Mouse (Mus musculus) spleen, embryonic (tissue): ENCODE data around the gene Cep55.

Source experiments
- CTCF ChIA-PET: fragments of 350-600 bp; sonication (Branson Sonifier 250); formaldehyde crosslinking; loops from one replicate; lab custom pipeline; 2022; lab: Charles Lee

The Cep55 gene

DNA sequence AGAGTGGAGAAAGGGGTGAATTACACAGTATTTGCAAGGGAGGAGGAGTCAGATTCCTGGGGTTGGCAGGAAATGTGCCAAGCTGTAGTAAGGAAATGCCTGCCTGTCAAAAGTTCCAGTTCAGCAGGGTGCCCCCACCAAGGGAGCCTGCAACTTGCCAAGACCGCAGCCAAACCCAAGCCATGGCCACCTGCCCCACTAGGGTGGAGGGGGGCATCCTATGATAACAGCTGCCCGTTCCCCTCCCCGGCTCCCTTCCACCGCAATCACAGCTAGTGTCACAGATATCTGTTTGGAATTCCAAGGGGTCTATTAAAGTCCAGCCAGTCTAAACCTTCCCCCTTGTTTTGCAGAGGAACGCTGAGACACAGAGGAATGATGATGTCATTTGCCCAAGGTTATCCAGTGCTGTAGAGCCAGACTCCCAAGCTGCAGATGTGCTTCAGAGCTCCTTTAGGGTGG, 12.5 kb upstream of the Cep55 start:
- CTCF ChIA-PET, result interaction anchor here (1.6 kb wide), 1 partner anchor 86 kb away, joined by 6 read pairs; no protein-coding TSS in a partner anchor

DNA sequence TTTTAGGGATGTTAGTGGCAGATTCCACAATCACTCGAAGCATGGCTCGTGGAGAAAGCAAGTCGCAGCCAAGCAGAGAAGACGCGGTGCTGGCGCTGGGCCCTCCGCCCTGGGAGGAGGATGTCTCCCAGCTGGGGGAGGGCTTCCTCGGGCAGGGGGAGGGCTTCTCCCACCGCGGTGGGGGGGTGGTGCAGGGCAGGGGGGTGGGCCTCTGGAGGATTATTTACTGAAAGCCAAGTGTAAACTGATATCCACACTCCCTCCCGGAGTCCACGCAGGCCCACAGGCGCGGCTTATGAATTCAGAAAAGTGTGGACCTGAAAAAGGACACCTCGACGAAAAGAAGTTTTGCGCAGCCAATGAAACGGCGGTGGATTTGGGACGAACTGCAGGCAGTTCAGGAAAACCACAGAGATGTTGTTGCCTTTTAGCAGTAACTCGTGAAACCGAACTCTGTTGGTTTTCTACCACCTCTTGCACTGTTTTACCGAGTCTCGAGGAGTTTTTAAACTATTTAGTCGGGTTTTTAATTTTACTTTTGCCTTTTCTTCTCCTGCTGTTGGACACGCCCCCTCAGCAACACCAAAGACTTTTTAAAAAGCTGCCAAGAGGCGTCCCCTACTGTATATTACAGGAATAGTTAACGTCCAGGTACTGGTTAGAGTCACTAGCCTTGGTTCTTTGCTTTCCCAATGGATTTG, 11.4 kb upstream of the Cep55 start, which contains the start of gene Myof:
TSS of gene Myof (minus strand) at position 297 of the 701 bp plus-strand sequence.
- CTCF ChIA-PET, result interaction anchor here (1.0 kb wide), 1 partner anchor 87 kb away, joined by 3 read pairs; no protein-coding TSS in a partner anchor

DNA sequence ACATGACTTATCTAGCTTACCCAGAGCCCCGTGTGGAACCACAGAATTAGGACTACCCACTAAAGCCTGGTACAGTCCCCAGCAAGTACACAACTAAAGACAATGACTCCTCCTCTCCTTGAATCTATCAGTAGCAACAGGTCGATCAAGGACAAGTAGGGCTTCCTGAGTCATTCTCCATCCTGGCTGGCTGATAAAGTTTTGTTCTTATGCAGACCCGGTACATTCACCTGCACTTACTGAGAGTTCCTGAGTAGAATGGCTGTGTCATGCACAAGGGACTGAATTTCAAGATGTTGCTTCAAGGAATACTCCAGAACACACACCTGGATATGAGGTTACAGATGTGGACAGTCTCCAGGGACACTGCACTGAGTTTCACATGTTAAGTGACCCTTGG, 9.6 kb upstream of the Cep55 start:
- CTCF ChIA-PET, result no interaction called here

DNA sequence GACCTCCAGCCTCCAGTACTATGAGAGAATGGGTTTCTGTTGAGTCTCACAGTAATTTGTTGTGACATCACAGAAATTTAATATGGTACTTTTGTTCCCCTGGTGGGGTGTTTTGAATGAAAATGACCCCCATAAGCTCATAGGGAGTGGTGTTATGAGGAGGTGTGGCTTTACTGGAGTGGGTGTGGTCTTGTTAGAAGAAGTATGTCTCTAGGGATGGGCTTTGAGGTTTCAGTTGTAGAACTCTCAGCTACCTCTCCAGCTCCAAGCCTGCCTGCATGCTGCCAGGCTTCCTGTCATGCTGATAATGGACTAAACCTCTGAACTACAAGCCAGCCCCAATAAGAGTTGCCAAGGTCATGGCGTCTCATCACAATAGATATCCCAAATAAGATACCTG, 5.1 kb upstream of the Cep55 start:
- CTCF ChIA-PET, result interaction anchor here (1.2 kb wide), 1 partner anchor 22 kb away, joined by 3 read pairs; no protein-coding TSS in a partner anchor

DNA sequence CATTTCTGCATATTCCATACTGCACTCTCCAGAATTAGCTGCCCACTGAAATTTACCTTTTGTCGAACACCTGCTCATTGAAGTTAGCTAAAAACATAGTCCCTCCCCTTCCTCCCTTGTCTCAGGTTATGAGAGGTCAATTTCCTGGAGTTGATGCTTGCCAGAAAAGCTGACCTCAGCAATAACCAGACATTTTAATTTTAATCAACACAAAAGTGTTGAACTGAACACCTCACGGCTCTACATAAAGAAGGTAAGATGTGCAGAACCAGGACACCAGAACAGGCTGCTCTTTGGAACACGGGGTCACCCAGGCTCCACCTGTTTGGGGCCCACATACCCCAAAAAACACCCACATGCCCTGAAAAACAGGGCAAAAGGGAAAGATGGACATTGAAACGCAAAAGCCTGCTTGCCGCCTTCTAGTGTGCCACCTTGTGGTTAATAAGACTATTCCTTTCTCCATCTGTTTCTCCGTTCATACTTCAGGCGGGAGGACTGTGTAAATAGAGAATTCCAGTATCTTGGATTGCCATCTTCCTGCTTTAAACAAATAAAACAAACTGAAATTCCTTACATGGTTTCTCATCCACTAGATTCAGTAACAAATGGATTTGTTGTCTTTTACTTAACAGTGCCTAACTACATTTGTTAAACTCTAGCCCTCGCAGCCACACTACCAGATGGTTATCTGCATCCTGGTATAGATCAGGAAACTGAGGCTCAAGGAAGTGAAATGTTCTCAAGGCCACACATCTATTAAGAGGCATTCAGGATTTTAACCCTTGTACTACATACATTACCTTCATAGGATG, 1.4 kb upstream of the Cep55 start:
- CTCF ChIA-PET, result no interaction called here

DNA sequence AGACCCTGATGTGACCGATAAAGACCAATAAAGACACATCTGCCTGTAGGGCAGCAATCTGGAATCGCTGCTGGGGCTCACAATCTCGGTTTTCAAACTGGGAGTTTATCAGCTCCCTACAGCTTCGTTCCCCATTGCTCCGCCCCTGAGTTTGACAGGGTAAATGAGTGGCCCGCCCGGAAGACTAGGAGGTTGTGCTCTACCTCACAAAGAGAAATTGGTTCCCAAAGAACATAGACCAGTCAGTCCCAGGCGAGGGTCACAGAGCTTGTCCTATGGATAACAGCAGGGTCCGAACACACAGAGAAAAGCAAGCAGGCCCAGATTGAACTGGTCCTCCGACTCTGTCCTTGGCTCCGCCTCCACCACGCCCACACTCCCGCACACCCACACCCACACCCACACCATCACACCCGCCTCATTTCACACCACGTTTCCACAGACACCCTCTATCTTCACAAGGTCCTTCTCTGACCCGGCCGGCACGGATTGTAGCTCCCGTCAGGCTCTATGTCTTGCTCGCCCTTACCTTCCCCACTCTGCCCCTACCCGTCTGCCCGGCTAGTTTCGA, 577 bp upstream of the Cep55 start:
- CTCF ChIA-PET, result interaction anchor here (0.6 kb wide), 2 partner anchors 14 to 1144 kb away, joined by 3 to 4 read pairs; no protein-coding TSS in a partner anchor

DNA sequence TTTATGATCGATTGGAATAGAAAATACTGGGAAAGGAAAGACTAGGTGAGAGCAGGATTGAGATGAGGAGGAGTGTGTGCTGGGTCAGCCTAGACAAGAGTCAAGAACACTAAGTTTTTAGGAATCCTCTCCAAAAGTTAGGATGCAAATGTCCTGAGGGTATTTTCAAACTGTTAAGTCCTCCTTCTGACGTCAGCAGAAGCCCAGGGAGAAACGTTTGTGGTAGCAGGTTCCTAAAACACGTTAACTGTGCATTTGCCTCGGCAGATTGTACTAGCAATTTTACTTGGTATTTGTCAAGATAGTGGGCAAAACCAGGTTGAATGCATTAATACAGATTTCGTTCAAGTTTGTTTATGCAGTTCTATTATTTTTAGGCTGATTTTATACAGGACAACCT, 987 bp downstream of the Cep55 start:
- CTCF ChIA-PET, result no interaction called here

DNA sequence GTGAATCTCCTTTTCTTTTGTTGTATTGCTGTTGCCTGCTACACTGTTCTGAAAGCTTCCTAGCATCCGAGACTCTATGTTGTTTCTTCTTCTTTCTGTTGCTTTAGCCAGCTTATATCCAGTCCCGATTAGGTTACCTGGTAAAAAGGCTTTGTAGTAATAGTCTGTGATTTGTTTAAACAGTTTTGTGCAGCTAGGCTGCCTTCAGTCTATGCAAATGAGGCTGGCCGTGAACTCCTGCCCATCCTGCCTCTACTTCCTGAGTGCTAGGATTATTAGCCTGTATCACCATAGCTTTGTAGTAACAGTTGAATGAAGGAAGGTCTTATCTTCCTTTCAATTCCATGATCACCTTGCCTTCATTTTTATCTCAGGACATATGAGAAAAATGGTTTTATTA, 1.5 kb downstream of the Cep55 start:
- CTCF ChIA-PET, result no interaction called here

DNA sequence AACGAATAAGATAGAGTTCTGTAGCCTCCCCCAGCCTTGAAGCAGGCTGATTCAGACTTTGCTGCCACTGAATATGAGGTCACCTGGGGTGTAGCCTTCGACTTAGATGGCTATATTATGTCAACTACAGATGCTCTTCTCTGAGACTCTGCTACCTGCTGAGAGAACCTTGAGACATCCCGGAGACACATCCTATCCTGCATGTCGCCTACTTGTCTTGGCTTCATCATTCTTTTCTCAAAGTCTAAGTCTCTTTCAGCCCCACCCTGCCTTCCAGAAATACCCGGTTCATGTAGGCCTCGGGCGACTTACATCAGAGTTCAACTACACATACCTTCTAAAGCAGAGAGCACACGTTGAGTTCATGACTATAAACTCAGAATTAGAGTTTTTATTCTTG, 2.1 kb downstream of the Cep55 start:
- CTCF ChIA-PET, result no interaction called here

DNA sequence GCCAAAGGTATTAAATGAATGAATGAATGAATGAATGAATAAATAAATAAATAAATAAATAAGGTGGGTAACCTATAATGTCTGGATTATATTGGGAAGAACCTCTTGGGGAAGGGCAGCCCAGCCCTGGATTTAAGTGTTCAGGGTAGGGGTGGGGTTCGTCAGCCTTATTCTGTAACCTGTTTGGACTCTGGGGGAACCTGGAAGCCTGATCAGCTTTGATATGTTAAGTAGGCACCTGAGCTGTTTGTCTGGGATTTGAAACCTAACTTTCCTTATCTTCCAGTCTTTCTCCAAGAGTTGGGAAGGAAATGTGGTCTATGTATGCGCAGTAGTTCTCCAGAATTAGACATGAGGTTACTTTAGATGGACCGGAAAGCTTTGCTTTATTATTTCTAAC, 8.4 kb downstream of the Cep55 start:
- CTCF ChIA-PET, result no interaction called here

DNA sequence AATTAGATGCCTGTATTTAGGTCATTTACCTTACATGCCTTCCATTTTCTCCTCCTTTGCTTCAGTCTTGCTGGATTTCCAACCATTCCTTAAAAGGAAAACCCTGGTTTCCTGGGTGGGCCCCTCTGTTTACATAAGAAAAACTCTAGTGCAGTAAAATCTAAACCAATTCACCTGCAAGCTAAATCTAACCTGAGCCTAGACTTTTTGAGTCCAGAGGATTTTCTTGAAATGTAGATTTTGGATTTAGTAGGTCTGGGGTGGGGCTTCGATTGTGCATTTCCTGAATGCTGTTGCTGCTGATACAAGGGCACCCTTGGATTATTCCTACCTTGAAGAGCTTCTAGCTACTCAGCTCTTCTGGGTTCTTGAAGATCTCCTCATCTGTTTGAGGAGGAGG, 9.2 kb downstream of the Cep55 start:
- CTCF ChIA-PET, result no interaction called here

DNA sequence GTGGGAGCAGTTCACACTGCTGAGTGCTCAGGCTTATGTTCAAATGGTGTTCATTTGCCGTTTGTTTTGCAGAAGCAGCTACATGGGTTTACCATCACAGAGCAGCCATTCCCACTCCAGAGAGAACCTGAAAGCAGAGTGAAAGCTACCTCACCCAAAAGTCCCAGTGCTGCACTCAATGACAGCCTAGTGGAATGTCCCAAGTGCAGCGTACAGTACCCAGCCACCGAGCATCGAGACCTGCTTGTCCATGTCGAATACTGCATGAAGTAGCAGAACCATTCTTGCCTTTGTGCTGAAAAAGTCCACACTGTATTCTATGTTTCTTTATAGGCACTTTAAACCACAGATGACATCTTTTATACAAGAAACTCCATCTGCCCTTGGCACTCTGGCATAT, 18.4 kb downstream of the Cep55 start:
- CTCF ChIA-PET, result interaction anchor here (0.7 kb wide), 1 partner anchor 126 kb away, joined by 3 read pairs; no protein-coding TSS in a partner anchor

DNA sequence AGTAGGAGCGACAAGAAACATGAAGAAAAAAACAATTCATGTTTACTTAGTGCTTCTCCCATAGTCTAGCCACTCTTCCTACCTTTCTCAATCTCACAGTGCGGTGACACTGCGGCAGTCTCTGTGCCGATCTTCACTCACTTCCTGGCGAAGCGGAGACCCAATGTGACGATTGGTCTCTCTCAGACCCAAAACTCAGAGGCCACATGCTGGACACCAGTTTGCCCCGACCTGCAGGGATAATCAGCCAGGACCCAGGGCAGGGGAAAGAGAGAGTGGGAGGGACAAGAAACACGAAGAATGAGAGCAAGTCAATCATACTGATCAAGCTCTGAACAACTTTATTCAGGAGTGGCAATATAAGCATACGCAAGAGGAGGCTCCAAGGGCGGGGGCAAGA, 20.2 kb downstream of the Cep55 start:
- CTCF ChIA-PET, result no interaction called here

DNA sequence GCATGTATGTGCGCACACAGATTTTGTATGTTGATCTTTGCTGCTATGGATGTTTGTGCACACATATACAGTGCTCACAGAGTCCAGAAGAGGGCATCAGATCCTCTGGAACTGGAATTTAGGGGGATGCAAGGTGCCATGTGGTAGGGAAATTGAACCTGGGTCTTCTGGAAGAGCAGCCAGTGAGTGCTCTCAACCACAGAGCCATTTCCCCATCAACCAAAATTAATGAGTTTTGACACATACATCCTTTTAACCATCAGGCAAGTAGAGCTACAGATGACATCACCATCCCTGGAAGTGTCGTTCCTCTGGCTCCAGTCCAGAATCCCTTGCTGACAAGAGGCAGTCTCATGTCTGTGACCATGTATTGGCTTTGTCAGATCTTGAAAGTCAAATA, 21.4 kb downstream of the Cep55 start:
- CTCF ChIA-PET, result no interaction called here

DNA sequence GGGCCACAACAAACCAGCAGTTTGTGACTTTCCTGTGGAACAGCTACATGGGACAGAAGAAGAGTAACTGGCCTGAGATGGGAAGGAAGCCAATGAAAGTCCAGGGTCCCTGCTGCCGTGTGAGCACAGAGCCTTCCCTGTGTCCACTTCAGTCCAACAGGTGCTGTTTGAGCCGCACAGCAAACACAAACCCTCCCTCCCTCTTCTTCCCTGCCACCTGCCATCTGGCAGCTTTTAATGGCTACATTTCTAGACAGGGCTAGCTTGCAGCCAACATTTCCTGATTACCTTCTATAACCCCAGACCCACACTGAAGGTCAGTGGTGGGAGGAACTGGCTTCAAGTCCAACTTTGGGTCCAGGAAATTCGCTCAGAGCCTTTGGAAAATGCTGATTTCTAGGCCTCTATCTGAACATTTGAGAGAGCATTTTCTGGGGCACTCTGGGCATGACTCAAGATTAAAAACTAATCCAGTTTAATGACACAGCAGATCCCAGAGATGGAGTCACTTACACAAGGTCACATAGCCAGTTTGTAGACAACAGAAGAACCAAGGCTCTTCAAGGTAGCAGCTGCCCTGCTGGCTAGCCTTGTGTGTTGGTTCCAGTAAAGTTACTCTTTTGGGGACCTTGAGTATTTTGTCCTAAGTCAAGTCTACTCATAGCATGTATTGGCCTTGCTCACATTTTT, 23.2 kb downstream of the Cep55 start:
- CTCF ChIA-PET, result no interaction called here

DNA sequence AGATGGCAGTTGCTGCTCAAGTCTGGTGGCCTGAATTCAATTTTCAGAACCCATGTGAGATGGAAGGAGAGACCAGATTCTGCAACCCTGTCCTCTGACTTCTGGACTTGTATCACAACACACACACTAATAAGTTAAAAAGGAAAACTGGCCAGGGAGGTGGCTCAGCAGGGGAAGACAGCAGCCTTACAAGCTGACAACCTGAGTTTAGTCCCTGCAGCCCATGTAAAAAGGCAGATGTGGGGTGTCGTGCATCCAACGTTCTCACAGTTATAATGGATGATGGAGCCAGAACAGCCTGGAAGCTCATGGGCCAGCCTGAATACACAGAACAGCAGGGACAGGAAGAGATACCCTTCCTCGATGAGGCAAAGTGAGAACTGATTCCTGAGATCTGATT, 26.6 kb downstream of the Cep55 start:
- CTCF ChIA-PET, result no interaction called here

DNA sequence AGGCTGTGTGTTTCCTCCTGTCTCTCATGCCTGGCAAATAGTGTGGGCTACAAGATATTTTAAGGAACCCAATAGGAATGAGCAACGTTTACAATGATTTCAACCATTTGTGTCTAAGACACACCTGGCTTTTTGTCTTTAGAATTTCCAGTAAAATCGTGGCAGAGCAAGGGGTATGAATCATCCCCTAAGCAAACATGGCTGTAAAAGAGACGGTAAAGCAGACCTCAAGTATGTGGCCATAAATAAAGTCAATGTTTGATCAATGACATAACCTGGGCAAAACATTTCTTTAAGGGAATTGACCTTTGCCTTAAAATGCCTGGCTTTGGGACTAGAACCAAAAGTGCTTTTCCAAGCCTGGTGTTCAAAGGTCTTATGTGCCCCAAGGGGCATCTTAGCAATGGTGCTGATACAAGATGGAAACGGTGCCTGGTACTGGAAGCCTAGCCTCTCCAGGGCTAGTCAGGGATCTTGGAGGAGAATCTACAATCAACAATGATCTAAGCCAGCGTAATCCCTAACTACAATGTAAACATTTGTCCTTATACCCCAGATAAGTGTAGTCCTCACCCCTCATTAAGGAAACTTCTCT, 28.2 kb downstream of the Cep55 start:
- CTCF ChIA-PET, result no interaction called here

DNA sequence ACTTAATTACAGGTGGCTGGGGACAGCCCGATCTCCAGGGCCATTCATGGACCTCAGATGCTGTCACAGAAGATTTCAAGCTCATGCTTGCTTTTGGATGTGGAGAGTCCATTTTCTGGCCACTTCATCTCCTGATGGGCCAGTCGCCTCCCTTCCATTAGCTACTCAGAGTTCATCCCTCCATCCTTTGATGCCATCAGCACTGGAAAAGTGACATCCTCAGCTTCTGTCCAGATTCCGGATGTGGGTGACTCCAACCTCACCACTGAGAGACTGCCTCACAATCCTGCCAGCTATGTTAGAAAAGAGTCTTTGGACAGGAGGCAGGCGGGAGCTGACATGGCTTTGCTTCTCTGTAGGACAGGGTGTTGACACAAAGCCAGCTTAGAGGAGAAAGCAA, 31.0 kb downstream of the Cep55 start:
- CTCF ChIA-PET, result no interaction called here

DNA sequence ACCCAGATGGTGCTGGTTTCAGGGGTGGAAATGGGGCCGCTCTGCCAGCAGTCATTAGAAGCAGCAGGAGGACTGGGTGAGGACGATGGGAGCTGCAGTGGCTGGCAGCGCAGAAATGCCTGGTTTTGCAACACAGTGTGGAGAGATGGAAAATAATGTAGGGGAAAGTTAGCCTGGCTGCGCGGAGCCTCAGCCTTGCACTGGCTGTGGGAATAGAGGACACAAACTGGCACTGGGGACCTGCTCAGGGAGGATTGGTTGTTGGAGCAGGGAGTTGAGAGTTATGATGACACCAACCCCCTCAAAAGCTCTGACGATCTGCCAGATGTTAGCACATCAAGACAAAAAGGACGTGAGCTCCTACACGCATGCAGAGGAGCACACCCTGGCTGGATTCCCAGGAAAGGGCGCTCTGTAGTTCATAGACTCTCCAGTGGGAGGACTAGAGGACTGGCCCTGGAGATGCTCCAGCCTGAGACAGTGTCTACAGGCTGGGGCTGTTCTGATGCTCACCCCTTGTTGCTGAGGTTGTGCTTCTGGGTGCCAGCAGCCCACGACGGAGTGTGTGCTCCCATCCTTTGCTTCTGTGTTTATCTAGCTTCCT, 32.2 kb downstream of the Cep55 start:
- CTCF ChIA-PET, result no interaction called here

DNA sequence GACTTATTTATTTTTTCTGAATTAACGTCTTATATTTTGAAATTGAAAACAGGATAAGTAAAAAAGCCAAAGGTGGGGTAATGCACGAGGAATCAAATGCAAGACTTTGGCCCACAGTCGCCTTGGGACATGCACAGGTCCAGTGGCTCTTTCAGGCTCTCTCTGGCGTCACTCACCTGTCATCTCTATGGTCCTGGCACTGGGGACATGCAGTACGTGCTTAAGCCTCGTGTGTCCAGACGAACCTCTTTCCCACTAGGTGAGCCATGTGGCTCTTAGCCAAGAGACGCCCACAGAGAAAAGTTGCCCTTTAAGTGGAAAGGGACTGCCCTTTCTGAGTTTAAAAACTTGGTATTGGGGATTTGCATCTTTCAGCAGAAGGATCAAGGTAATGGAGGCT, 34.5 kb downstream of the Cep55 start:
- CTCF ChIA-PET, result no interaction called here

DNA sequence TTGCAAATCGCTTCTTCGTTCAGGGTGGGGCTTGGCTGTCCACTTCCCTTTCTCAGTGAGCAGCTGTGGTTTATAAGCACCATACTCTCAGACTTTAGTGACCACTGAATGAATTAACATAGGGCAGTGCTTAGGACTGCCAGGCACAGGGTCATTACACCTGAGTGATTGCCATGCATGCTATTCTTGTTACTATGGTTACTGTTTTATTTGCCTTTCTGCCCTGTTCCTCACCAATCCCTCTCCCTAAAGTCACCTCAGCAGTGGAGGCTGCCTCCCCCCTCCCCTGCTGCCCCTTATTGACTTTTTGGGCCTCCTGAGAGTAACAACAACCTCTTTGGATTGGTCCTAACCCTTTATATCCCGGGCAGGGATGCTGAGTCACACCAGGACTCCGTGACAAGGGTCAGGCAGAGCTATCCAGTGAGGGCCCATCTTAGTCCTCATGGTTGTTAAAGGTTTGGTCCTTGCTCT, 36.7 kb downstream of the Cep55 start:
- CTCF ChIA-PET, result interaction anchor here (0.7 kb wide), 1 partner anchor 84 kb away, joined by 4 read pairs; no protein-coding TSS in a partner anchor
